Mouse (Mus musculus) ovary, postnatal 14 days (tissue): Measurements from ENCODE around the gene Col4a2.
"Not testable (repeated sequence)": the region's sequence is repeated elsewhere in the genome, so short reads cannot be mapped to it uniquely, and the experiment has no call there.

Experiments used
- DNase-seq: peaks from one replicate; pipeline ENCODE4 v3.0.0; 2022; ENCODE audit warnings: low spot score

The Col4a2 gene

GRCm38 (mm10) chr8:11492340-11492739, 179.7 kb downstream of the Col4a2 start:
- DNase-seq: not testable (repeated sequence)

GRCm38 (mm10) chr8:11497017-11497990, 184.7 kb downstream of the Col4a2 start, which contains the start of gene Naxd:
Gene Naxd, plus strand, starts transcription at chr8:11497506.
- DNase-seq: peak; percentile 80

- DNase-seq: no peak
Observed at GRCm38 (mm10) chr8:11498281-11498680, 185.7 kb downstream of the Col4a2 start.
